39 mouse cellular contexts compared by ENCODE assay signal in the genomic region with DNA sequence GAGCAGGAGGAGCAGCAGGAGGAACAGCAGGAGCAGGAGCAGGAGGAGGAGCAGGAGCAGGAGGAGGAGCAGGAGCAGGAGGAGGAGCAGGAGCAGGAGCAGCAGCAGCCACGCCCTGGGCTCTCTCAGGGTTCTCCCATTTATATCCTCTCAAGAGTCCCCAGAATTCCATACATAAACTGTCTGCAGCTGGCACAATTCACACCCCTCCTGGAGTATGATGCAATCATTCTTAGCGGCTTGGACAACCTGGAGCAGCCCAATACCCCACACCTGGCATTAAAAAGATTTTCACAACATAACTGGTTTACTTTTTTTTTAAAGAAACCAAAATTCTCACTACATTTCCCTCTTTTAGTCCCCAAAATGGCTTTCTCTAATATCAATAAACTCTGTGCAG. TPM values are rescaled to one million over a fixed set of nuclear protein-coding genes. Genes with fewer than 3 reads are reported as not detected.
"Had no signal": no experiment of that assay in that cellular context is flagged by ENCODE, and none has a peak within 500 bp of the region (broad histone marks: within the 10 kb centered on the region; RNA-seq: fewer than 3 reads in every experiment).

No protein-coding gene starts in this region.

- H3K4me1 ChIP-seq: heart, embryonic 13.5 days; heart, embryonic 15.5 days; limb, embryonic 15.5 days had no signal

- H3K9ac ChIP-seq: heart, embryonic 13.5 days; heart, embryonic 15.5 days; hindbrain, embryonic 14.5 days; kidney, embryonic 15.5 days; limb, embryonic 13.5 days; limb, embryonic 15.5 days; liver, embryonic 12.5 days had no signal

- ATAC-seq: hindbrain, embryonic 16.5 days; inflammation-experienced regulatory T-cells, adult 6 months; liver, embryonic 12.5 days had no signal

- H3K9me3 ChIP-seq: heart, embryonic 13.5 days; heart, embryonic 15.5 days; kidney, embryonic 15.5 days; limb, embryonic 13.5 days; limb, embryonic 15.5 days; liver, embryonic 12.5 days had no signal

- H3K27me3 ChIP-seq: heart, embryonic 15.5 days; kidney, embryonic 15.5 days; limb, embryonic 15.5 days had no signal

- H3K27ac ChIP-seq: heart, adult 2 months; heart, embryonic 13.5 days; heart, embryonic 15.5 days; hindbrain, embryonic 14.5 days; kidney, embryonic 15.5 days; kidney, postnatal 0 days; limb, embryonic 13.5 days; limb, embryonic 15.5 days; liver, embryonic 12.5 days had no signal

- H3K36me3 ChIP-seq: heart, embryonic 13.5 days; heart, embryonic 15.5 days; kidney, embryonic 15.5 days; limb, embryonic 13.5 days; limb, embryonic 15.5 days; liver, embryonic 12.5 days had no signal

- H3K4me2 ChIP-seq: heart, embryonic 11.5 days; heart, embryonic 13.5 days; heart, embryonic 15.5 days; hindbrain, embryonic 14.5 days; kidney, embryonic 15.5 days; limb, embryonic 13.5 days; limb, embryonic 15.5 days; liver, embryonic 12.5 days had no signal

- H3K4me3 ChIP-seq: heart, adult 2 months; heart, embryonic 13.5 days; heart, embryonic 15.5 days; kidney, embryonic 15.5 days; limb, embryonic 13.5 days; limb, embryonic 15.5 days; liver, embryonic 12.5 days had no signal

- DNase-seq: gastrocnemius, postnatal 14 days; gastrocnemius, postnatal 36 days; heart, postnatal 14 days; heart, postnatal 36 days; kidney, adult 11 months; kidney, adult 2 months; kidney, adult 9 months; kidney, postnatal 14 days; kidney, postnatal 36 days; layer of hippocampus, adult 9-11 months; layer of hippocampus, postnatal 36 days; left cerebral cortex, postnatal 4 days had no signal

RNA-seq across cellular contexts. Expression of a gene that starts 12.9 kb away (rescaled TPM):
- total RNA-seq: gastrocnemius, adult 18-20 months; gastrocnemius, adult 8-10 months; gastrocnemius, postnatal 14 days; gastrocnemius, postnatal 36 days; heart, adult 2 months; heart, postnatal 14 days; heart, postnatal 36 days; hematopoietic stem cell, adult 5-6 weeks; layer of hippocampus, adult 18-20 months; layer of hippocampus, adult 8-10 months; layer of hippocampus, postnatal 14 days; layer of hippocampus, postnatal 36 days; left cerebral cortex, adult 18-20 months; left cerebral cortex, adult 8-10 months; left cerebral cortex, postnatal 10 days; left cerebral cortex, postnatal 25 days; left cerebral cortex, postnatal 4 days; liver, adult 2 months had no signal
- polyA plus RNA-seq: heart, adult 2 months; heart, embryonic 11.5 days; heart, embryonic 13.5 days; heart, embryonic 15.5 days; heart, postnatal 0 days; hindbrain, embryonic 11.5 days; hindbrain, embryonic 14.5 days; hindbrain, embryonic 16.5 days; inflammation-experienced regulatory T-cells, adult 6 months; kidney, adult 2 months; kidney, embryonic 15.5 days; kidney, postnatal 0 days; large intestine, adult 2 months; limb, embryonic 11.5 days; limb, embryonic 13.5 days; limb, embryonic 15.5 days; liver, adult 2 months; liver, embryonic 12.5 days had no signal
